Mouse (Mus musculus) thymus, adult 18-20 months (tissue): ENCODE measurements around the gene Cdipt.
A peak's percentile ranks its signal among the peaks of the same experiment; 100 is the strongest.

ENCODE experiments used
- DNase-seq, 2 experiments: peaks; one replicate each; pipeline ENCODE4 v3.0.0; 2022; ENCODE audit warnings: mixed read lengths in 2 of 2

Gene Cdipt

GRCm38 (mm10) chr7:127014320-127014719, 38.6 kb downstream of the Cdipt start, which contains the start of gene Mvp:
Gene Mvp, minus strand, starts transcription at chr7:127014621.
- DNase-seq, result peak in 1 of 2 experiments; percentile 58

GRCm38 (mm10) chr7:127014993-127015392, 39.3 kb downstream of the Cdipt start:
- DNase-seq, result no peak

GRCm38 (mm10) chr7:127016081-127016480, 40.4 kb downstream of the Cdipt start:
- peak in 1 of 2 experiments; percentile 45 for DNase-seq

DNA sequence TGATC, 40.6 kb downstream of the Cdipt start, which contains the start of gene Pagr1b:
Pagr1b (minus strand) TSS at position 4 of the 5 bp plus-strand sequence.
- DNase-seq, result no peak

GRCm38 (mm10) chr7:127016486-127016938, 40.8 kb downstream of the Cdipt start:
- DNase-seq, result no peak

GRCm38 (mm10) chr7:127016971-127017949, 41.5 kb downstream of the Cdipt start, which contains the start of gene Pagr1a:
Gene Pagr1a, minus strand, starts transcription at chr7:127017352.
- peak; percentile 95 to 96 for DNase-seq

DNA sequence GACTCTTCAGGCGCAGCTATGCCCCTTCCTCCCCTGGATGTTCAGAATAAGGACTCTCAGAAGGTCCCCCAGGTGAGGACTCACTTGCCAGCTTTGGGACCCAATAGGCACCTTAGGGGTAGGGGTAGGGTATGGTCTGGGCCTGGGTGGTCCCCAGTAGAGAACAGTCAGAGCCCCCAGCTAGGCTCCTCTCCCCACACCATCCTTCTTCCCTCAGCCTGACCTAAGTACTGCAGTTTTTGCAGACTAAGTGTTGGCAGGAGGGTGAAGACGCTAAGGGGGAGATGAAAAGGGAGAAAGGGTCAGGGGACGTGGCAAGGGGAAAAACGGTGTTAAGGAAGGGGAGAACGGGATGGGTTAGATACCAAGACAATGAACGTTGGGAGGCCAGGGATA, 42.2 kb downstream of the Cdipt start:
- no peak for DNase-seq

DNA sequence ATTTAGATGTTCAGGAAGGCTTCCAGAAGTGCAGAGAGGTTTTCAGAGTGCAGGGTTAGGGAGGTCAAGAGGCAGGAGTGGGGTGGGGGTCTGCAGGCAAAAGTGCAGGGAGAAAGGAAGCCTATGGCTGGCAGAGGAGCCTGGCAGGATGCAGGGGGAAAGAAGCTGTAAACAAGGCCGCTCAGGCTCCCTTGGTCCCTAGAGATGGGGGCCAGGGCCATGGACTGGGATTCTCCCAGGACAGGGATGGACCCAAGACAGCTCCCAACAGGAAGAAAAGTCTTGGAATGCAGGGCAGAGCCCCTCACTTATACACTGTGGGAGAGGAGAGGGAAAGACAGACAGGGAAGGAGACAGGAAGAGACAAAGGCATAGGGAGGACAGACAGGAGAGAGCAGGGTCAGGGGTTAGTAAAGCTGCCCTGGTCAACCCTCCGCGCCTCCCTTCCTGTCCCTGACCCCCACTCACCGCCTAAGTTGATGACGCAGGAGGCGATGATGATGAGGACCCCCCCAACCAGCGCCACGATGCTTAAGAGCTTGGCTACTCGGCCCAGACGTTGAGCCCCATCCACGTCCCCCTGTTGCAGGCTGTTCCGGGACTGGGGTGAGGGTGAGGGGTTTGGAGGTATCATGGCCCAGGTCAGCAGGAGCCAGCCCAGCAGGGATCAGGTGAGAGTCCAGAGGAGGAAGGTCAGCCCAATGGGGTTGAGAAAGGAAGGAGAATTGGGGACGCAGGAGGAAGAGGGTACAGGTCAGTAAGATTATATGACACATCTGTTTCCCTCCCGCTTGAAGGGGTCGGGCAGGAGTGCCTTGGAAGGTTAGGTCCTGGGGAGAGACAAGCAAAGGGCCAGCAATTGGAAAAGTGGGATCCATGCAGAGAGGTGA, 42.9 kb downstream of the Cdipt start:
- no peak for DNase-seq

DNA sequence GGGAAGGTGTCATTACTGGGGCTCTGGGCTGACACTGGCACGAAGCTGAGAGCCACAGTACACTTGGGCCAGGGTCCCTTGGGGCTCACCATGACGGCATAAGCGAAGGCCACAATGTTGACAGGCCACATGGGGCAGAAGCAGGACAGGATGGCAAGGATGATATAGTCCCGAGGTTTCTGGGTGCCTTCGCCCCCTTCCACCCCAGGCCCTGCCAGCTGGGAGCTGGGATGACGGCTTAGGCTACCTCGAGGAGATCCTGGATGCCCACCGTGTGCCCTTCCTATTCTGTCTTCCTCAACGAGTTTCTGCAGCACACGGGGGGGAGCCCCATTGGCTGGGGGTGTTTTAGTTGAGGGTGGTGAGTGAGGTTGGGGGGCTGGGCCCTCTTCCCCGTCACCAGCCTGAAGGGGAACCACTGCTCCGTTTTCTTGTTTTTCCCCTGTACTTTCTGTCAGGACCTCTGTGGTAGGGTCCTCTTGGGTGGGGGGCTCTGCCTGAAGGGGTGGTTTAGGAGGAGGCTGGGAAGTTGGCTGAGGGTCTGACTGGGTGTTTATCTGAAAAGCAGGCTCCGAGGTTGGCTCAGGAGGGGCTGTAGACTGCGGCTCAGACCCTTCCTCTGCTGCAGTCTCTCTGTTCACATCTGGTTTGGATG, 43.7 kb downstream of the Cdipt start:
- DNase-seq, result no peak

DNA sequence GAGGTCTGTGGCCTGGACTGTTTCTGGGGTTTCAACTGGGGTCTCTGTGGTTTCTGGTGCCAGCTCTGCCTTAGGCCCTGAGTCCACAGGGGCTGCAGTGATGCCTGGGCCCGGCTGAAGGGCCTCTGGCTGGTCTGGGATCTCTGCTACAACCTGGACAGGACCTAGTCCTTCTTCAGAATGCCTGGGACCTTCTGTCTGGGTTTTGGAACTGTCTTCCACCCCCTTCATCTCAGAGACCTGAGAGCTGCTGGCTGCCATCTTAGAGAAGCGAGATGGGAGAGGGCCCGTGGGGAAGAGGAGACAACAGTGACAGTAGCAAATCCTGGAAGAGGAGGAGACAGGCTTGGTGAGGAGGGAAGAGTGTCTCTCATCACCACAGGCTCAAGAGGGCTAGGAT, 44.3 kb downstream of the Cdipt start:
- no peak for DNase-seq

GRCm38 (mm10) chr7:127020491-127020890, 44.8 kb downstream of the Cdipt start:
- DNase-seq, result no peak

DNA sequence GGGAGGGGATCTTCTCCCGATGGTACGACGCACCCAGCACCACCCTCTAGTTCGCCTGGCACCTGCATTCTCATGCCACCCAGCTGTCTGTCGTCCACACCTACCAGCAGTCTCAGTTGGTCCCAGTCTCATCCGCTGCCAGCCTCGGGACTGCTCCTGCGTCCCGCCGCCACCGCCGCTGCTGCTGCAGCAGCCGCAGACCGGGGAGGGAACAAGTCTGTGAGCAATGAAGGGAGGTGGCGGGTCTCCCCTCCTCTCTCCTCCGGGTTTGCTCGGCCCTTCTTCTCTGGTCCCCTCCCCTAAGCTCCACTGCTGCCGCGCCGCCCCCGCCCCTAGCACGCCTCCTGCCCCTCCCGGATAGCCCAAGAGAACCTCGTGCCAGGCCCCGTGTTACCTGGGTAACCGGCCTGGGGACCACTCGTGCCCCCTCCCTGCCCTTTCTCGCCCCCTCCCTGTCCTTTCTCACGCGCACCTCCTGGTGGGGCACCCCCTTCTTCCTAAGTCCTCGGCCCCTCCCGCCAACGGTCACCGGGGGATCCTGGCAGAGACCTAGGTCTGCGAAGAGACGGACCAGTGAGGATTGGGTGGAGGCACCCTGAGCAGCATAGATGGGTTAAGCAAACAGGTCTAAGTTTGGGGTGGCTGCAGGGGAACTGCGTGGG, 45.3 kb downstream of the Cdipt start, which contains the start of the genes Gm42742 and Prrt2:
Gm42742 (minus strand) TSS at position 197 of the 662 bp plus-strand sequence.
Prrt2 (minus strand) TSS at position 311 of the 662 bp plus-strand sequence.
- DNase-seq, result peak; percentile 67 to 71

GRCm38 (mm10) chr7:127021563-127022527, 46.1 kb downstream of the Cdipt start:
- DNase-seq, result no peak

DNA sequence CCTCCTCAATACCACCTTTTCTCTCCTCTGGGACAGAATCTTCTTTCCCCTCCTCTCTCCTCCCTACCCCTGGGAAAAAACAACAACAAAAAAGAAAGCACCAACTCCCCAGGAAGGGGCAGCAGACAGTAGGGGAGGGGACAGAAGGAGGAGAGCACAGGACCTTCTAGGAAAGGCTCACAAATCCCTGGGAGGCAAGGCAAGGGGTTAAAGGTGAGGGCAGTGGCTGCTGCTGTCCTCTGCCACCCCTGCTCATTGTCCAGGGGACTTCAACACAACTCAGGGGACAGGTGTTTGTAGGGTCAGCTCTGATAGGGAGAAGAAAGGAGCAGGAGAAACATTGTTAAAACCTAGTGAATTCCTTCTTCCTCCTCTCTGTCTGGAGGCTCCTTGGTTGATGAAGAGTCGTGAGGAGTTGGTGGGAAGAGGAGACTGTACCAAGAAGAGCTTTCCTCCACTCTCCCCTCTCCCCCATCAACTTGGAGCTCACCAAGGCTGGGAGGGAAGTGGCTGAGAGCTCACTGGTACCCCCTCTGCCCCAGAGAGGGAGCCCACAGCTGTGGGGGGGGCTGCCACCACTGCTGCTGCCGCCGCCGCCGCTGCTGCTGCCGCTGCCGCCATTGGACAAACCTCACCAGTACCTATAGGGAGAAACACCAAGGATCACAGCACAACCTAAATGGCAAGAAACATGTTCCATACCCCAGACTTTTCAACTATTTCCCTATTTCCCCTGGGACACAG, 47.0 kb downstream of the Cdipt start:
- DNase-seq, result no peak

- DNase-seq, result peak in 1 of 2 experiments; percentile 52
Measured at GRCm38 (mm10) chr7:127023272-127023691, 47.6 kb downstream of the Cdipt start.

- peak in 1 of 2 experiments; percentile 79 for DNase-seq
Measured at GRCm38 (mm10) chr7:127023896-127024690, 48.4 kb downstream of the Cdipt start.

DNA sequence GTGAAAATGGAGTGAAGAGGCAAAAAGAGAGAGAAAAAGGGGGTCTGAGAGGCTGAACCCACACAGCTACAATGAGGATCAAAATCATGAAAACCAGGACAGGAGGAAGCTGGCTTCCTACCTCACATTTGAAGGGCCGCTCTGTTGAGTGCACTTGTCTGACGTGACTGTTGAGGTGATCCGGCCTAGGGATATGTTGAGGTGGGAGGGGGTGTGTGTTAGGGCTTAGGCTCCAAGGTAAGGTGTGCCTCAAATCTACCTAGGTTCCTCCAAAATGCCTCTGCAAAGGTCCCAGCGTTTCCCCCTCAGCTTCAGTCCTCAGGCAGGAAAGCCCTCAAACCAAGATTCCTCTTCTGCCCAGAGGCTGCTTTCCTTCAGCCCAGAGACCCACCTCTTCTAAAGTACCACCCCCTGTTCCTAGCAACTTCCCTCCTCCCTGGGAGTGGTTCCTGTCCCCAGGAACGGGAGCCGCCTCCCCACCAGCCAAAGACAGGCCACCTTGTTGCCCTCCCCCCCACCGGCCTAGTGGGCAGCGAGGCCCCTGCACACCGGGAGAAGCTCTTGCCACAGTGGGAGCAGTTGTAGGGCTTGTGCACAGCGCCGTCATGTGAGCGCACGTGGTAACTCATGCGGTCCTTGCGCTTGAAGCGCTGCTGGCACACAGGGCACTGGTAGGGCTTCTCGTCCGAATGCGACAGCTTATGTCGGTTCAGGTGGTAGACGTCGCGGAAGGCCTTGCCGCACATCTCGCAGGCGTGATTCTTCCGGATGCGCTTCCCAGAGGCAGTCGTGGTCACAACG, 49.2 kb downstream of the Cdipt start:
- DNase-seq, result peak; percentile 81 to 87

- no peak for DNase-seq
Measured at GRCm38 (mm10) chr7:127025556-127026160, 49.9 kb downstream of the Cdipt start.
